Mouse (Mus musculus) lung, postnatal 0 days (tissue): Measurements from ENCODE around the gene Slc22a4. TPM values are rescaled to one million over a fixed set of nuclear protein-coding genes. Genes with fewer than 3 reads are reported as not detected.
A peak's percentile ranks its signal among the peaks of the same experiment; 100 is the strongest.
"Not testable (repeated sequence)": the region's sequence is repeated elsewhere in the genome, so short reads cannot be mapped to it uniquely, and the experiment has no call there.

Source experiments
- ATAC-seq: fragments of 200-750 bp; cut with Nextera tagmentation; 2 replicates; pipeline ENCODE4 v1.8.0; 2017; ENCODE audit warnings: moderate library complexity
- DNase-seq: peaks from one replicate; pipeline ENCODE4 v3.0.0-alpha.2; 2016; ENCODE audit warnings: low spot score
- H3K27ac ChIP-seq: fragments of 300-500 bp; sonication (generic); 2 replicates; pipeline ENCODE4 v1.5.1; 2014; ENCODE audit warnings: antibody characterized with exemption, mild to moderate bottlenecking, low read length, mixed read lengths
- H3K27me3 ChIP-seq: fragments of 300-500 bp; sonication (generic); replicated peaks from 2 replicates; pipeline ENCODE4 v1.6.1; 2014; ENCODE audit warnings: low read length, mixed read lengths; ENCODE audit not compliant: insufficient read depth
- H3K36me3 ChIP-seq: fragments of 300-500 bp; sonication (generic); 2 replicates; pipeline ENCODE4 v1.6.1; 2014; ENCODE audit warnings: low read length, mixed read lengths; ENCODE audit not compliant: insufficient read depth
- H3K4me1 ChIP-seq: fragments of 300-500 bp; sonication (generic); 2 replicates; pipeline ENCODE4 v1.6.1; 2014; ENCODE audit warnings: antibody characterized with exemption, low read depth, low read length, mixed read lengths; ENCODE audit not compliant: insufficient read depth
- H3K4me2 ChIP-seq: fragments of 300-500 bp; sonication (generic); replicated peaks from 2 replicates; pipeline ENCODE4 v1.6.1; 2014; ENCODE audit warnings: low read depth, mild to moderate bottlenecking, low read length, moderate library complexity, mixed read lengths
- H3K4me3 ChIP-seq: fragments of 300-500 bp; sonication (generic); 2 replicates; pipeline ENCODE4 v1.5.1; 2014; ENCODE audit warnings: low read depth, low read length
- H3K9ac ChIP-seq: fragments of 300-500 bp; sonication (generic); replicated peaks from 2 replicates; pipeline ENCODE4 v1.6.1; 2014; ENCODE audit warnings: low read depth, mild to moderate bottlenecking
- H3K9me3 ChIP-seq: fragments of 300-500 bp; sonication (generic); 2 replicates; pipeline ENCODE4 v1.6.1; 2016; ENCODE audit warnings: low read length, mixed read lengths
- CTCF ChIP-seq: IDR thresholded peaks from 2 replicates; pipeline ENCODE4 v1.5.1; 2016; ENCODE audit warnings: antibody characterized with exemption, mild to moderate bottlenecking
- EP300 ChIP-seq: IDR thresholded peaks from 2 replicates; pipeline ENCODE4 v1.6.1; 2016; ENCODE audit warnings: antibody characterized with exemption, mild to moderate bottlenecking, control low read depth
- WGBS: fragments of 180-500 bp; shearing (Covaris S2); extraction: QIAGEN DNeasy Blood & Tissue Kit; methylation state at CpG from one replicate; pipeline ENCODE4 v1.1.7; 2014; 5-methylcytosine and 5-hydroxymethylcytosine counted together
- polyA plus RNA-seq: library from polyadenylated mRNA; unstranded; fragments of >200 nt; fragmentation: Nextera tagmentation; extraction: Ambion mirVana; gene quantifications from 2 replicates; pipeline ENCODE4 v1.2.1, GENCODE M21; 2015

Slc22a4 gene
- polyA plus RNA-seq, 1 experiment from 2014 or later, result 1.1 TPM

DNA sequence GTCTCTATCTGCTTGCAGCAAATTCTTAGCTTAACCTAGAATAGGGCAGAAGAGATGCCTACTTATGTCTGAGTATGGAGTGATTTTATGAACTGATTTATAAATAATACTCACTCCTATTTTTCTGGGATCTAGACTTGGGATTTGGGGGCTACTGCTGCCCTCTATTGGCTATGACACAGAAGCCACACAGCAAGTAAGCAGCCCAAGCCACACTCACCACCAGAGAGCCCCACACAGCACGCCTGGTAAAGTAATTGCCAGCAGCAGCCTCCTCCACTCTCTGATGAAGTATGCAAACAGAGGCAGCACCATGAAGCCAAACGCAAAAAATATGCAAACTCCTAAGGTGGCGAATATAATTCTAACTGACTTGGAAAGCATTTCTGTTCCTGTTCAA is 68.9 kb downstream of the Slc22a4 start:
- WGBS, result 40% methylated on average over 3 of the region's 3 CpGs
- Histone ChIP-seq H3K4me3 (no peak overlapping the region), H3K27ac (no peak overlapping the region), H3K36me3 (no peaks in the 10 kb centered on the region), H3K27me3 (no peaks in the 10 kb centered on the region), H3K9ac (no peak overlapping the region), H3K4me1 (no peaks in the 10 kb centered on the region), H3K9me3 (no peaks in the 10 kb centered on the region), H3K4me2 (no peak overlapping the region)
- DNase-seq (peak; percentile 9), ATAC-seq (no peak)
- peak; percentile 42 for TF ChIP-seq CTCF
- no peak for TF ChIP-seq EP300

DNA sequence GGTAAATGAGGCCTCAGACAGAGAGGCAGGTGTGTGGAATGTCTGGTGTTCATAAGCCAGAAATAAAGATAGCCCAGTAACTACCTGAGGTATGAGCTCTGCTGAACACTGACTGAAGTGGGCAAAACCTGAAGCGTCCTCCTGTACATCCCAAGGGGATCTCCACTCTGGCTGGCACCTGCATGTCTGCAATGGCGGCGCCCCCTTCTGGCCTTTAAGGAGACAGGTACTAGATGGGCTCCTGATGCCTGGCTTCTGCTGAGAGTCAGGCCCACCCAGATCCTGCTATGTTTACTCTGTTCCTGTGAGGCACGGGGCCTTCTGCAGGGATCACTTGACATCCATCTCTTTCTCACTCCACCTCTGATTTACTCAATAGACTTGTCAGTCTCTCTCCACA is 69.7 kb downstream of the Slc22a4 start:
- H3K9ac ChIP-seq, H3K4me2 ChIP-seq, DNase-seq, ATAC-seq, H3K4me1 ChIP-seq, H3K36me3 ChIP-seq, H3K27ac ChIP-seq, H3K27me3 ChIP-seq, H3K4me3 ChIP-seq, H3K9me3 ChIP-seq: not testable (repeated sequence)
- peak; percentile 43 for TF ChIP-seq CTCF
- 29% methylated on average over 4 of the region's 4 CpGs for WGBS

DNA sequence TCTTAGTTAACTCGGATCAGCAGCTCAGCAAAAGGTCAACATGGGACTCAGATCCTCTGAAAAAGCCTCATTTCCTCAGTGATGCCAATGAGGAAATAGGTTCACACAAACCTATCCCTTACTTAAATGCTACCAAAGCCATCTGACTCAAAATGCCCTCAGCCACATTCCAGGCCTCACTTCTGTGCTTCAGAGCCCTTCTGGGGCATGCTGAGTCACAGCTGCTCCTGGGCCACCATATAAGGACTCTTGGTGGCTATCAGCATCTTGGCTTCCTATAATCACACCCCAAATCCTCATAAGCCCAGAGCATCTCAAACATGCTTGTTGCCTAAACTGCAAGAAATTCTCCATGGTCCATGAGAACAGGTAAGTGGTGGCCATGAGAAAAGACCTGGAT is 71.3 kb downstream of the Slc22a4 start:
- ATAC-seq (no peak), DNase-seq (no peak)
- Histone ChIP-seq H3K4me1 (no peaks in the 10 kb centered on the region), H3K36me3 (no peaks in the 10 kb centered on the region), H3K4me2 (no peak overlapping the region), H3K4me3 (no peak overlapping the region), H3K9me3 (no peaks in the 10 kb centered on the region), H3K27me3 (no peaks in the 10 kb centered on the region), H3K27ac (no peak overlapping the region), H3K9ac (no peak overlapping the region)
- TF ChIP-seq CTCF, result no peak
- TF ChIP-seq EP300, result no peak
- WGBS, result 76% methylated on average over 1 of the region's 1 CpGs

DNA sequence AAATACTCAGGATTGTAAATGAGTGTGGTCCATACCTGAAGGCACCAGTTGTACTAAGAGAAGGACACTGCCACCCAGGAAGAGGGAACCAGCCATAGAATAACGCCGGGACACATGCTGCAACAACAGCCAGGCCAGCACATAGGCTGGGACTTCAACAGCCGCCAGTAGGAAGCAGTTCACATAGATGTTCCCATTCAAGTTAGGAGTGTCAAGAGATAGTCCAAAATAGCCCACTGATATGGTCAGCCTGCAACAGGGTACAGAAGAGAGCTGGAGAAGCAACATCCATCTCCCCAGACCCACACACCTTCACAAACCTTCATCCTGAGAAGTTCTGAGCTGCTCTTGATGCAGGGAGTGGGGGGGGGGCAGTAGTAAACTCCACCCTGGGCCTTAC is 73.2 kb downstream of the Slc22a4 start:
- Histone ChIP-seq H3K27ac (no peak overlapping the region), H3K4me2 (no peak overlapping the region)
- ATAC-seq, result no peak

DNA sequence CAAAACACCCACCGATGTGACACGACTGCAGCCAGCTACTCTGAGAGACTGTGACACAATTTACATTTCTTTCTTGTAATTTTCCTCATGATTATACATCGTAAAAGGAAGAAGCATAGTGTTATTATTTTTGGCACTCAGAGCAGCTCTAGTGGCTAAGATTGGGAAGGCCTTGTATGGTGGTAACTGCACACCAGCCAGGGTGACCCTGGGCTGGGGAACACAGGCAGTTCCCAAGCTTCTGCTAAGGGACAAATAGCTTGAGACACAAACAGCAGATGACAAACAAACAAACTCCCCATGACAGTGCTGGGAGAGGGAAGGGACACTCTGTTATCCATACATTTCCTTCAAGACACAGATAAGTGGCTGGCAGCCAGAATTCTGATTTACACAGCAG is 77.8 kb downstream of the Slc22a4 start:
- not testable (repeated sequence) for H3K27ac ChIP-seq, H3K36me3 ChIP-seq, H3K27me3 ChIP-seq, H3K4me2 ChIP-seq, H3K9me3 ChIP-seq, H3K4me3 ChIP-seq, H3K9ac ChIP-seq, DNase-seq, H3K4me1 ChIP-seq
- no CpG with 5 or more reads among the region's 3 CpGs for WGBS
- ATAC-seq, result peak; percentile 53

More for the DNA sequence above, 73.2 kb downstream of the Slc22a4 start:
- Histone ChIP-seq H3K4me1 (no peaks in the 10 kb centered on the region), H3K9me3 (no peaks in the 10 kb centered on the region), H3K4me3 (no peak overlapping the region), H3K36me3 (no peaks in the 10 kb centered on the region), H3K27me3 (no peaks in the 10 kb centered on the region), H3K9ac (no peak overlapping the region)
- no peak for DNase-seq
- WGBS, result 86% methylated on average over 3 of the region's 3 CpGs
- TF ChIP-seq EP300 (no peak), CTCF (no peak)

Other genes starting within 250 kb of the Slc22a4 start
- 3.4 and 5.4 TPM in 2 replicates for gene Gm12216, start 168.8 kb downstream of the Slc22a4 start, polyA plus RNA-seq
- 7.3 and 9.5 TPM in 2 replicates for gene Slc22a5, start 136.4 kb downstream of the Slc22a4 start, polyA plus RNA-seq
- 2.6 TPM in 2 replicates for gene Slc22a21, start 47.8 kb downstream of the Slc22a4 start, polyA plus RNA-seq
- 7.3 and 8.6 TPM in 2 replicates for gene Pdlim4, start 40.9 kb upstream of the Slc22a4 start, polyA plus RNA-seq
- gene P4ha2, start 72.0 kb upstream of the Slc22a4 start, polyA plus RNA-seq, result 21.4 and 26.5 TPM in 2 replicates
- gene Csf2, start 221.6 kb upstream of the Slc22a4 start, polyA plus RNA-seq, result 14.7 and 16.9 TPM in 2 replicates
- not detected in 2 replicates for gene Il3, start 239.2 kb upstream of the Slc22a4 start, polyA plus RNA-seq